Mouse (Mus musculus) stomach, postnatal 0 days (tissue): Measurements from ENCODE around the gene Meis1.

Experiments
- CTCF ChIP-seq: IDR thresholded peaks from 2 replicates; pipeline ENCODE4 v1.5.1; 2016; ENCODE audit warnings: antibody characterized with exemption, low read depth, mild to moderate bottlenecking, moderate library complexity
- EP300 ChIP-seq: optimal IDR thresholded peaks from 2 replicates; pipeline ENCODE3; 2016; ENCODE audit warnings: antibody characterized with exemption

GRCm38 (mm10) chr11:18942990-18943389 lies 75.8 kb downstream of the Meis1 start:
- TF ChIP-seq CTCF (no peak), EP300 (no peak)
